Comparison of ENCODE assay signal across 17 mouse cellular contexts in genomic region chr10:117592306-117593040, GRCm38 (mm10).
"Had no signal": no experiment of that assay in that cellular context is flagged by ENCODE, and none has a peak within 500 bp of the region (broad histone marks: within the 10 kb centered on the region; RNA-seq: fewer than 3 reads in every experiment).

No protein-coding gene starts in this region.

- H3K27ac ChIP-seq: liver, embryonic 13.5 days; liver, embryonic 15.5 days; macrophage; midbrain, embryonic 12.5 days; neural tube, embryonic 12.5 days; stomach, embryonic 15.5 days; stomach, postnatal 0 days had no signal

- H3K9ac ChIP-seq: liver, embryonic 13.5 days; liver, embryonic 15.5 days; liver, postnatal 0 days; lung, embryonic 14.5 days; midbrain, embryonic 12.5 days; neural tube, embryonic 12.5 days; stomach, embryonic 15.5 days had no signal

- H3K36me3 ChIP-seq: liver, embryonic 13.5 days; liver, embryonic 15.5 days; midbrain, embryonic 12.5 days; neural tube, embryonic 12.5 days; stomach, embryonic 15.5 days had no signal

- ATAC-seq: liver, postnatal 0 days had no signal

- H3K27me3 ChIP-seq: liver, embryonic 13.5 days; liver, embryonic 15.5 days; midbrain, embryonic 12.5 days; neural tube, embryonic 12.5 days; stomach, embryonic 15.5 days had no signal

- H3K4me1 ChIP-seq: liver, embryonic 13.5 days; liver, embryonic 15.5 days; midbrain, embryonic 12.5 days; neural tube, embryonic 12.5 days; stomach, embryonic 15.5 days had no signal

- H3K4me2 ChIP-seq: liver, embryonic 13.5 days; liver, embryonic 15.5 days; midbrain, embryonic 12.5 days; neural tube, embryonic 12.5 days; stomach, embryonic 15.5 days had no signal

- H3K4me3 ChIP-seq: liver, embryonic 13.5 days; liver, embryonic 15.5 days; megakaryocyte, embryonic 14.5 days; midbrain, embryonic 12.5 days; neural tube, embryonic 12.5 days; stomach, embryonic 15.5 days had no signal

- H3K9me3 ChIP-seq: liver, embryonic 13.5 days; liver, embryonic 15.5 days; midbrain, embryonic 12.5 days; neural tube, embryonic 12.5 days; stomach, embryonic 15.5 days had no signal

- DNase-seq: liver, embryonic 13.5 days; liver, postnatal 0 days; lung, postnatal 14 days; lung, postnatal 36 days; midbrain, embryonic 14.5 days; right cerebral cortex, postnatal 14 days; thymus, adult 2 months; thymus, postnatal 25 days; thymus, postnatal 4 days had no signal
